Mouse (Mus musculus): ENCODE measurements around the gene Arpc2. TPM values are rescaled to one million over a fixed set of nuclear protein-coding genes. Genes with fewer than 3 reads are reported as not detected.

The Arpc2 gene
- polyA plus RNA-seq, 1 experiment, result 284 TPM

DNA sequence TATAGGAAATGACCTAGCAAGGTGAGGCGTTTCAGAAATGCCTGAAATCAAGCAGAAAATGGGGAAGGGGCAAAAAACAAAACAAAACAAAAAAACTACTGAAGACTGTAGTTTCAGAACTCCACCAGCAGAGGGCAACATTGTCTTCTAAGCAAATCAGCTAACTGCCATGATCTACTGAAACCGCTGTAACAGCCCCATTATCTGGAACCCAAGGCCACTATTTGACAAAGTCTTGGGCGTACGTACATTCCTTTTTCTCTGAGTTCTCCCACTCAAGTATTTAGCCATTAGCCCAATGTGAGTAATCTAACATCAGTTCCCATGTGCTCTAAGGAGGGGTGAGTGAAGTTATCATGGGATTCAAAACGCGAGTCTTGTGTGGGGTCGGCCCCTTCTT, 30.0 kb upstream of the Arpc2 start:
- H3K9me3 ChIP-seq (replicated peaks; ENCODE audit: control insufficient read depth, insufficient read depth, low read length, poor library complexity, severe bottlenecking), result no peaks in the 10 kb centered on the region
- no peak overlapping the region for H3K27ac ChIP-seq (ENCODE audit: insufficient read depth, low read length)
- H3K4me1 ChIP-seq (ENCODE audit: control insufficient read depth, insufficient read depth, low read length), result no peaks in the 10 kb centered on the region
- no peaks in the 10 kb centered on the region for H3K36me3 ChIP-seq (ENCODE audit: control insufficient read depth, insufficient read depth, low read length, poor library complexity, severe bottlenecking)
- H3K9ac ChIP-seq (ENCODE audit: low read depth, poor library complexity, severe bottlenecking), result no peak overlapping the region; the same call in 1 of the 2 replicates
- H3K4me3 ChIP-seq (ENCODE audit: low read depth, low read length), result no peak overlapping the region
- no peaks in the 10 kb centered on the region for H3K27me3 ChIP-seq (ENCODE audit: control insufficient read depth, insufficient read depth, low read length, poor library complexity, severe bottlenecking)
- no peak for TF ChIP-seq POLR2A (IDR thresholded peaks at IDR 0.05; ENCODE audit: insufficient read depth, low read length)
- no peak for TF ChIP-seq EP300 (IDR thresholded peaks at IDR 0.05; ENCODE audit: insufficient read depth, low read depth, low read length)
- no peak for TF ChIP-seq CTCF (IDR thresholded peaks at IDR 0.05; ENCODE audit: low read depth, low read length)

DNA sequence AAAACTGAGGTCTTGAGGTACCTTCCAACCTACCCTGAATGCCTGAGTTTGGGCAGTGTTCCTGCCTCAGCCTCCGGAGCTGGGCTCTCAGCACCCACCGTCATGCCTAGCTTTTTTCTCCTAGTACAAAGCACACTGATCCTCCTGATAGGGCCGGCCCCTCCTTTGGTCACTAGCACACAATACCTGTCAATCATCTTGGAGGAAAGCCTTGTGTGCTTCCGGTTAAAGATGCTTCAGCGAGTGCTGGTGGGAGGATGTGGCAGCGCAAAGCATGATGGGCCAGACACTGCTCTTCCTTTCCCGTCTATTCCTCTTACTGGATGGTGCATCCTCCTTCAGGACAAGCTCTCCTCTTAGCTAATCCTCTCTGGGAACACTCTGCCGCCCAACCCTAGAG, 29.2 kb upstream of the Arpc2 start:
- TF ChIP-seq CTCF (IDR thresholded peaks at IDR 0.05; ENCODE audit: low read depth, low read length) (no peak), POLR2A (IDR thresholded peaks at IDR 0.05; ENCODE audit: insufficient read depth, low read length) (no peak), EP300 (IDR thresholded peaks at IDR 0.05; ENCODE audit: insufficient read depth, low read depth, low read length) (no peak)
- Histone ChIP-seq H3K27me3 (ENCODE audit: control insufficient read depth, insufficient read depth, low read length, poor library complexity, severe bottlenecking) (no peaks in the 10 kb centered on the region), H3K27ac (ENCODE audit: insufficient read depth, low read length) (no peak overlapping the region), H3K9me3 (replicated peaks; ENCODE audit: control insufficient read depth, insufficient read depth, low read length, poor library complexity, severe bottlenecking) (no peaks in the 10 kb centered on the region), H3K4me3 (ENCODE audit: low read depth, low read length) (no peak overlapping the region), H3K4me1 (ENCODE audit: control insufficient read depth, insufficient read depth, low read length) (no peaks in the 10 kb centered on the region), H3K9ac (ENCODE audit: low read depth, poor library complexity, severe bottlenecking) (no peak overlapping the region), H3K36me3 (ENCODE audit: control insufficient read depth, insufficient read depth, low read length, poor library complexity, severe bottlenecking) (no peaks in the 10 kb centered on the region)

DNA sequence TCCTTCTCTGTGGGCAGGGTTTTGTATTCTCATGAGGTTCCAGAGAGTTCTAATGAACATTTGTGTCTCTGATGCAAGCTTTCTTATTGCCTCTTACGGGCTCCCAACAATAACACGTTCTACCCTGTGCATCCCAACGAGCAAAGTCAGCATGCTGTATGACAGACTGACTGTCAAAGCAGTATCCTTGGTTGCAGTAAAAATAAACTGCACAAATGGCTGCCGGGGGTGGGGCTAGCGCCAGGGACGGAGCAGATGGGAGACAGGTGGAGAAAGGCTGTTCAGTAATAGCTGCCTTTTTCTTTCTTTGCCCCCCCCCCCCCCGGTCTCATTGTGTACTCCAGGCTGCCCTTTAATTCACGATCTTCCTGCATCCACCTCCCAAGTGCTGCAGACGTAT, 28.0 kb upstream of the Arpc2 start:
- Histone ChIP-seq H3K9ac (ENCODE audit: low read depth, poor library complexity, severe bottlenecking) (no peak overlapping the region), H3K4me1 (ENCODE audit: control insufficient read depth, insufficient read depth, low read length) (no peaks in the 10 kb centered on the region), H3K9me3 (replicated peaks; ENCODE audit: control insufficient read depth, insufficient read depth, low read length, poor library complexity, severe bottlenecking) (no peaks in the 10 kb centered on the region), H3K36me3 (ENCODE audit: control insufficient read depth, insufficient read depth, low read length, poor library complexity, severe bottlenecking) (no peaks in the 10 kb centered on the region), H3K27me3 (ENCODE audit: control insufficient read depth, insufficient read depth, low read length, poor library complexity, severe bottlenecking) (no peaks in the 10 kb centered on the region), H3K4me3 (ENCODE audit: low read depth, low read length) (no peak overlapping the region), H3K27ac (ENCODE audit: insufficient read depth, low read length) (no peak overlapping the region)
- no peak for TF ChIP-seq EP300 (IDR thresholded peaks at IDR 0.05; ENCODE audit: insufficient read depth, low read depth, low read length)
- no peak for TF ChIP-seq CTCF (IDR thresholded peaks at IDR 0.05; ENCODE audit: low read depth, low read length)
- TF ChIP-seq POLR2A (IDR thresholded peaks at IDR 0.05; ENCODE audit: insufficient read depth, low read length), result no peak

DNA sequence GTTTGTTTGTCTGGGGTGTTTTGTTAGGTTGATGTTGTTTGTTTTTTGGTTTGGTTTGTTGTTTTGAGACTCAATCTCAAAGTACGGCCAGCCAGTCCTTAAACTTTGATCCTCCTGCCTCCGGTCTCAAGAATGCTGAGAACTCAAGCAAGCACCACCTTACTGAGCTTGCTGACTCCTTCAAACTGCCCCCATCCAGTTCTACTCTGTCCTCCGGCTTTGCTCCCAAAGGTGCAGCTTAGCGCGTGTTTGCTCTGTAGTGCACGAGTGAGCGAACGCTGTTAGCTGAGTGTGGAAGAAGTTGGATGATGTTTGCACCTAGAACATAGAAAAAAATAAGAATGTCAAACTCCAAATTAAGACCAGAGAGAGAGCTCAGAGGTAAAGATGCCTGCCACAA, 26.9 kb upstream of the Arpc2 start:
- Histone ChIP-seq H3K27me3 (ENCODE audit: control insufficient read depth, insufficient read depth, low read length, poor library complexity, severe bottlenecking) (no peaks in the 10 kb centered on the region), H3K4me3 (ENCODE audit: low read depth, low read length) (no peak overlapping the region), H3K4me1 (ENCODE audit: control insufficient read depth, insufficient read depth, low read length) (no peaks in the 10 kb centered on the region), H3K9ac (ENCODE audit: low read depth, poor library complexity, severe bottlenecking) (no peak overlapping the region), H3K27ac (ENCODE audit: insufficient read depth, low read length) (no peak overlapping the region), H3K36me3 (ENCODE audit: control insufficient read depth, insufficient read depth, low read length, poor library complexity, severe bottlenecking) (no peaks in the 10 kb centered on the region), H3K9me3 (replicated peaks; ENCODE audit: control insufficient read depth, insufficient read depth, low read length, poor library complexity, severe bottlenecking) (no peaks in the 10 kb centered on the region)
- no peak for TF ChIP-seq EP300 (IDR thresholded peaks at IDR 0.05; ENCODE audit: insufficient read depth, low read depth, low read length)
- no peak for TF ChIP-seq CTCF (IDR thresholded peaks at IDR 0.05; ENCODE audit: low read depth, low read length)
- TF ChIP-seq POLR2A (IDR thresholded peaks at IDR 0.05; ENCODE audit: insufficient read depth, low read length), result no peak

DNA sequence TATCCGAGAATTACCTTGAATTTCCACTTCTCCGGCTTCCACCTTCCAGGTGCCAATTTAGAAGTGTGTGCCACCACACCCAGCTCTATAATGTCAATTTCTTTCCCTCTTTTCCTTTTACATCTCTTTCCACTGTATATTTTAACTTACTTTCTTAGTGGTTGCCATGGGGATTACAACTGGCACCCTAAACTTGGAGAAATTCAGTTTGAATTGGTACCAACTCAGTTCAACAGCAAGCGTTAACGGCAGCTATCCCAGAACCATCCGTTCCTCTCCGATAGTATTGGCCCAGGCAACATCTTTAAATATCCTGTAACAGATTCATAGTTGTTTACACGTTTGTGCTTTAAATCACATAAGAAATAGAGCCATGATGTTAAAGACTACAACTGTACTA, 16.0 kb upstream of the Arpc2 start:
- TF ChIP-seq CTCF (IDR thresholded peaks at IDR 0.05; ENCODE audit: low read depth, low read length) (no peak), POLR2A (IDR thresholded peaks at IDR 0.05; ENCODE audit: insufficient read depth, low read length) (no peak), EP300 (IDR thresholded peaks at IDR 0.05; ENCODE audit: insufficient read depth, low read depth, low read length) (no peak)
- no peaks in the 10 kb centered on the region for H3K9me3 ChIP-seq (replicated peaks; ENCODE audit: control insufficient read depth, insufficient read depth, low read length, poor library complexity, severe bottlenecking)
- no peak overlapping the region for H3K9ac ChIP-seq (ENCODE audit: low read depth, poor library complexity, severe bottlenecking)
- no peaks in the 10 kb centered on the region for H3K4me1 ChIP-seq (ENCODE audit: control insufficient read depth, insufficient read depth, low read length)
- no peaks in the 10 kb centered on the region for H3K27me3 ChIP-seq (ENCODE audit: control insufficient read depth, insufficient read depth, low read length, poor library complexity, severe bottlenecking)
- H3K4me3 ChIP-seq (ENCODE audit: low read depth, low read length), result no peak overlapping the region
- H3K27ac ChIP-seq (ENCODE audit: insufficient read depth, low read length), result no peak overlapping the region
- H3K36me3 ChIP-seq (ENCODE audit: control insufficient read depth, insufficient read depth, low read length, poor library complexity, severe bottlenecking), result no peaks in the 10 kb centered on the region

DNA sequence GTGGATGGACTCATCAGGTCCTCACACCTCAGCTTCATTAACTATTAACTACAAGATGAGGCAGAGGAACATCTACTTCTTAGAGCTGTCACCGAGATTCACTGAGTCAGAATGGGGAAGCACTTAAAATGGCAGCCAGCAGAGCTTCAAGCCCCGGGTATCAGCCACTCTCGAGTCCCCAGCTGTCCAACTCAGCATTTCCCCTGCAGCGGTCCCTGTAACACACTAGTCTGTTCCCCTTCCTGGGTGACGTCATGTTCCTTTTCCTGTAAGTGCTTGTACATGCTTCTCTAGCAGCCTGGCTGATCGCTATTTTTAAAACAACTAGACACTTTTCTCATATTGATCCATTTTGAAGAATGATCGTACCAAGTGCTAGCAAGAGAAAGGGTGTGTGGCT, 8.6 kb upstream of the Arpc2 start:
- no peak overlapping the region for H3K9ac ChIP-seq (ENCODE audit: low read depth, poor library complexity, severe bottlenecking)
- TF ChIP-seq CTCF (IDR thresholded peaks at IDR 0.05; ENCODE audit: low read depth, low read length), result no peak
- TF ChIP-seq EP300 (IDR thresholded peaks at IDR 0.05; ENCODE audit: insufficient read depth, low read depth, low read length), result no peak
- no peak for TF ChIP-seq POLR2A (IDR thresholded peaks at IDR 0.05; ENCODE audit: insufficient read depth, low read length)
- H3K9me3 ChIP-seq (replicated peaks; ENCODE audit: control insufficient read depth, insufficient read depth, low read length, poor library complexity, severe bottlenecking), result no peaks in the 10 kb centered on the region
- H3K4me3 ChIP-seq (ENCODE audit: low read depth, low read length), result no peak overlapping the region
- H3K27me3 ChIP-seq (ENCODE audit: control insufficient read depth, insufficient read depth, low read length, poor library complexity, severe bottlenecking), result no peaks in the 10 kb centered on the region
- no peaks in the 10 kb centered on the region for H3K4me1 ChIP-seq (ENCODE audit: control insufficient read depth, insufficient read depth, low read length)
- no peaks in the 10 kb centered on the region for H3K36me3 ChIP-seq (ENCODE audit: control insufficient read depth, insufficient read depth, low read length, poor library complexity, severe bottlenecking)
- no peak overlapping the region for H3K27ac ChIP-seq (ENCODE audit: insufficient read depth, low read length)

All from ES-Bruce4 (cell line).